Mouse (Mus musculus) c-Kit-positive CD71-positive TER-119-negative erythroid progenitor cells, embryonic 14.5 days (primary cell): ENCODE measurements around the gene Nrap.

Experiments
- DNase-seq: peaks from one replicate; pipeline ENCODE4 v3.0.0-alpha.2; 2013; ENCODE audit warnings: low read depth

Gene Nrap

GRCm38 (mm10) chr19:56396669-56397621, 7.1 kb upstream of the Nrap start, which contains the start of gene Casp7:
TSS of gene Casp7 (plus strand) at chr19:56397129.
- DNase-seq: peak; percentile 33

GRCm38 (mm10) chr19:56396227-56396626, 6.4 kb upstream of the Nrap start:
- no peak for DNase-seq

- no peak for DNase-seq
These were observed 5.5 kb upstream of the Nrap start for GRCm38 (mm10) chr19:56395183-56395935.

- DNase-seq: no peak
These were observed 3.6 kb upstream of the Nrap start for GRCm38 (mm10) chr19:56393311-56393866.

GRCm38 (mm10) chr19:56391307-56392046, 1.6 kb upstream of the Nrap start:
- DNase-seq: peak; percentile 88

- no peak for DNase-seq
These were observed 661 bp downstream of the Nrap start for GRCm38 (mm10) chr19:56389176-56389575.

GRCm38 (mm10) chr19:56387726-56388302, 2.0 kb downstream of the Nrap start:
- no peak for DNase-seq

- no peak for DNase-seq
These were observed 3.7 kb downstream of the Nrap start for GRCm38 (mm10) chr19:56386095-56386494.

GRCm38 (mm10) chr19:56385546-56385945, 4.3 kb downstream of the Nrap start:
- DNase-seq: no peak

GRCm38 (mm10) chr19:56381407-56381806, 8.4 kb downstream of the Nrap start:
- DNase-seq: no peak

GRCm38 (mm10) chr19:56380341-56380740, 9.5 kb downstream of the Nrap start:
- no peak for DNase-seq

- no peak for DNase-seq
These were observed 11.2 kb downstream of the Nrap start for GRCm38 (mm10) chr19:56378554-56379172.

- DNase-seq: no peak
These were observed 11.8 kb downstream of the Nrap start for GRCm38 (mm10) chr19:56378007-56378406.

- no peak for DNase-seq
These were observed 15.8 kb downstream of the Nrap start for GRCm38 (mm10) chr19:56374011-56374410.

- DNase-seq: no peak
These were observed 16.6 kb downstream of the Nrap start for GRCm38 (mm10) chr19:56373246-56373645.

GRCm38 (mm10) chr19:56372226-56372625, 17.6 kb downstream of the Nrap start:
- DNase-seq: no peak

- no peak for DNase-seq
These were observed 19.3 kb downstream of the Nrap start for GRCm38 (mm10) chr19:56370389-56371150.

- no peak for DNase-seq
These were observed 20.9 kb downstream of the Nrap start for GRCm38 (mm10) chr19:56368912-56369311.

- DNase-seq: no peak
These were observed 22.1 kb downstream of the Nrap start for GRCm38 (mm10) chr19:56367778-56368177.

- DNase-seq: no peak
These were observed 23.2 kb downstream of the Nrap start for GRCm38 (mm10) chr19:56366625-56367024.
